Mouse (Mus musculus) megakaryocyte, adult 5-6 weeks (primary cell): ENCODE results near the gene Mxd4. TPM values are rescaled to one million over a fixed set of nuclear protein-coding genes. Genes with fewer than 3 reads are reported as not detected.

Experiments
- ATAC-seq: 2 replicates; pipeline ENCODE4 v1.8.0; 2016; ENCODE audit warnings: mild to moderate bottlenecking, inconsistent platforms; ENCODE audit not compliant: poor library complexity, severe bottlenecking
- total RNA-seq, 2 experiments: library from RNA; stranded (forward) in 1 of 2; stranded (reverse) in 1 of 2; fragments of 153-499, 151-499 nt in 1 of 2; fragments of 221-1000, 200-1000 nt in 1 of 2; gene quantifications; 2 replicates each; pipeline versions ENCODE4 v1.2.3 to v1.2.4; 2015 to 2017

The Mxd4 gene
- total RNA-seq, 2 experiments from 2014 or later = 17.6 to 19.8 TPM

DNA sequence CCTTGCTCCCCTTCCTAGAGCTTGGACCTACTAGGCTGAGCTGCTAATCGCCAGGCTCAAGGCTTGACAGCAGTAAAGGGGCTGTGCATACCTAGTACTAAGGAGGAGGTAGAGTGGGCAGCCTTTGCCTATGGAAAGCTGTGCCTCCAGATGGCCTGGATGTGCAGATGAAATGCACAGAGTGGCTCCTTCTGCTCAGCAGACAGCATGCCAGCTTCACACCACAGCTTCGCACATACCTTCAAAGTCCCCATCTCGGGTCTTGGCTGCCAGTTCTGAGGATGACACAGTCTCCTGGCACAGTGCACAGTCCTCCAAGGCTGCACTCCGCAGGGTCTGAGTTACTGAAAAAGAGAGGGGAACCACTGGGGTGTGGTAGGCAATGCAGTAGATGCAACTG, 9.7 kb upstream of the Mxd4 start:
- no peak for ATAC-seq

DNA sequence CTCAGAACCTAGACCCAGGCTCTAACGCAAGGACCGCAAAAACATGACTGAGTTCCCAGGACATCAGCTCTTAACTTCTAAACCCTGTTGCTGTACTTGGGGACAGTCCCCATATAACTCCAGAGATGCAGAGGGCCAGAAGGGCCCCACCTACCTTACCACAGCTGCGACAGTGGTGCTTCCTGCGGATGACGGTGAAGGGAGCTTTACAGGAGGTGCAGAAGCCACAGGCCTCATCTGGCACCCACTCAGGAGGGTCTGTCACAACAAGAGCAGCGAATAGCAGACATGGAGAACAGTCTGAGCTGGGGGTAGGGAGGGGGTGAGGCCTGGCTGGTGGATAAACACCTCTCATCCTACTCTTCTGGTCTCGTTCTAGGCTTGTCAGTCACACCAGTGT, 8.9 kb upstream of the Mxd4 start:
- ATAC-seq = peak; percentile 74

DNA sequence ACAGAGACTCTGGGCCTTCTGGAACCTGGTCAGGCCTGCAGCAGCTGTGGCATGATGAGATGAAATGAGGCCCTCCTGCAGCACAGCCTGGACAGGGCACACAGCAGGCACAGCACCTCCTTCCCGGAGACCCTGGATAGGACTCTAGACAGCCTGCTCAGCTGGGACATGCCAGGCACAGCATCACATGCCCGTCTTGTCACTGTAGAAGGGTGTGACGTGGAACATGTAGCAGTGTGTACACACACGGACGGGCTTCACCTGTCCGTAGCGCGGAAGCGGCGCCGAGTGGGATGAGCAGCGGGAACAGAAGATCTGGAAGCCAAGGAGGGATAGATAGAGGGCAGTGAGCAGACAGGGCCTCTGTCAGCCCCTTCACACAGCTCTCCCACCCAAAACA, 8.3 kb upstream of the Mxd4 start:
- no peak for ATAC-seq

DNA sequence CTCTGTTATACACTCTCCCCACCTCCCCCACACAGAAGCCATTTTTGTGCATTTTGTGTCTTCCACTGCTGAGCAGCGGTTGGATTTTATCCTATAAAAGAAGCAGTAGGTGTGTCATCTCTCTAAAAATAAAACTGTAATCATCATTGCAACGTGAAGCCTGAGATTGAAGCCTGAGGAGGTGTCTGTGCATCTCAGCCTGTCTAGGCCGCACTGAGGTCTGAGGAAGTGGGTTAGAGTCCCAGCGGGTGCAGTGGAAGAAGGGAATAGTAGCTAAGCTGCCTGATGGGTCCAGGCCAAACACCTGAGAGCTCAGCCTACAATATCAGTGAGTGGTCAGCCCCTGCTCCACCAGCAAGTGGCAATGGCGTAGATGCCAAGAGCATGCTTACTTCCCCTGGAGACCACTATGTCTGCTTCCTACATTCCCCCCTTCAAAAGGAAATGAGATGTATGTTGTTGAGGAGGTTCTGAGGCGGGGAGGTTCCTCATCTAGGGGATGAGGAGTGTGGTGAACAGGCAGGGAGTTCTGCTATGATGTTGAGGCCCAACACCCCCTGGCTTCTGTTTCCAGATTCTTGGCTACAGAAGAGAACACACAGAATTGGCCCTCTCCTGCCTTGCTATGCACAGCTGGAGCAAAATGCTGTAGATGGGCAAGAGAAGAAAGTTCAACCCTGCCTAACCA, 7.6 kb upstream of the Mxd4 start:
- ATAC-seq = no peak

DNA sequence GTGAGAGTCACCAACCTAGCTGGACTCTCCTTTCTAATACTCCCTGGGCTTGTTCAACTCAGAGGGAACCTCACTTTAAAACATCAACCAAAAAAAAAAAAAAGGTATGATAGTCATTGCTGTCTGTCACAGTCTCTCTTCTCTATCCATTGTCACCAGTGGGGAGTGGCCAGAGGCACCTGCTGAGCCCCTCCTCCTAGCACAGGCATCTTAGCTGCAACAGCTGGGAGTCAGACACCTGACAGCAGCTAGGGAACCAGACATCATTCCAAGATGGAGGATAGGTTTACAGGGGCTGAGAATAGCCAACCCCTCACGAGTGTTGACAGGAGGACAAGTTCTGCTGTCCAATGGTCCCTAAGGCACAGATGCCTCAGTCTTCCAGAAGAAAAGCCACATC, 6.9 kb upstream of the Mxd4 start:
- ATAC-seq = no peak

DNA sequence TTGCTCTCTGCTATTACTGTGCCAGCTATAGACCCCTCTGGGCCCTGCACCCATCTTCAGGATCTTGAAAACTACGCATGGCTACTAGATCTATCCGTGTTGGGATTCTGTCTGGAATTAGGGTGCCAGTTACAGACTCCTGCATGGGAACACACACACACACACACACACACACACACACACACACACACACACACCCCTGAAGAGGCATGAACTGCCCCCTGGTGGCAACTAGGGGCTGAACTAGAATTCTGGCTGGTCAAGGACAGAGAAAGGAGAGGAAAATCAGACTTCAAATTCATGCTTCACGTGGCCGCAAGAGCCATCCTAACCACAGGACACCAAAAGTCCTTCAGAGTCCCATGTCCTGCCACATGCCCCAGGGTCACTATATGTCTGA, 4.3 kb upstream of the Mxd4 start:
- ATAC-seq = no peak

DNA sequence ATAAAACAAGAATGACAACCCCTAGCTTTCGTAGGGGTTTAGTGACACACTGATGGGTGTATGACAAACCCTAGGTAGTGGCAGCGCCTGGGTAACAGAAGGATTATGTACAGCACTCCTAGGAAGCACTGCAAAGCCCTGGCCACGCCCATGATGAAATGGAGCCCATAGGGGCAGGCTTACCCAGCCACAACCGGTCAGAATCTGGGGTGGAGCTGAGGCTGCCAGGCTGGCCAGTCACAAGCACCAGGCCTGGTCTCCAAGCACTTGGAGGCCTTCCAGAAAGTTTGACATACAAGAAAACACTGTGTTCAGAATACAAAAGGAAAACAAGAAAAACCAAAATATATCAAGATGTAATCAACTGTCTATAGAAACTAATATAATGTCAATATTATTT, 3.5 kb upstream of the Mxd4 start:
- ATAC-seq = no peak

DNA sequence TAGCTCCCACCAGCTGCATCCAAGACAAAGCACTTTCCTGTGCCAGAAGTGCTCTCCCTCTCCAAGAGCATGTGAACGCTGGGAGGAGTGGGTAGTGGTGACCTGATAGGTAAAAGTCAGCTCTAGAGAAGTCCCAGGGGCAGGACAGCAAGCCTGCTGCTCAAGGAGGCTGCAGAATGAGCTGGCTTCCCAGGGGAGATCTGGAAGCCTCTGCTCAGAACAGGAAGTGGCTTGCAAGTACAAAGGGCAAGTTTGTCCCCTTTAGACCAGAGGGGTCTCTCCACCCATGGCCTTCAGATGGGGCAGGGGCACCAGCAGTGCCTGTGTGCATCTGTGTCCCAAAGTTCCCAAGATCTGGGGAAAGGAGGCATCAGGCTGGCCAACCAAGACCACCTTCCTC, 2.0 kb upstream of the Mxd4 start:
- ATAC-seq = no peak

DNA sequence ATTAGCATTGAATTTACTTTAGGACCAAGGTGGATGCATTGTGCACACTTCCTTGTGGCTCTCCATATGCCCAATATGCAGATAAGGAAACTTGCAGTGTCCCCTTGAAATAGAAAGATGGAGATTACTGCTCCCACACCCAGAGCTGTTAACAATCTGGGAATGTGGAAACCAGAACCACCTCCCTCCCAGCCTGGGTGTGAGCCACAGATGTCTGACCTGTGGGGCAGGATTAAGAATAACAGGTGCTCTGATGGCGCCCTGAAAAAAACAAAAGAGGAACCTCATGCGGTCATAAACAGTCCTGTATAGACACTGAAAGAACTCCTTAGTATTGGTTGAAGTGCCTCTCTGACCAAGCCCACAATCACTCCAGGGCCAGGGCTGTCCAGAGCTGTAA, 1.3 kb upstream of the Mxd4 start:
- ATAC-seq = no peak

DNA sequence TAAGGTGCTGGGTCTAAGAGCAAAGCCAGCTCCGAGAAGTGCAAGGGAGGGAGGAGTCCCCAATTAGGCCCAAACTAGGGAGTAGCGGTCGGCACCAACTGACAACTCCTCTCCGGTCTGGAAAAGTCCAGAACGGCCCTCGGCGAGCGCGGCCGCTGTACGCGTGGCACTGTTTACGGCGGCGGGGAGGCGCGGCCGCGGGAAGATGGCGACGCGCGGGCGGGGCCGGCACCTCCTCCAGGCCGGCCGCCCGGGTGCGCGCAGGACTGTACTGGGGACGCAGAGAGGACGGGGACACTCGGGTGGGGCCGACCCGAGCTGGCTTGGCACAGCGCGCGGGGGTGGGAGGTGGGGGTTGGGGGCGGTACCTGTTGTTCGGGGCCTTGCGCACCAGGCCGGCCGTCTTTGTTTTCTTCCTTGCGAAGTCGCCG, 544 bp downstream of the Mxd4 start:
- ATAC-seq = no peak

DNA sequence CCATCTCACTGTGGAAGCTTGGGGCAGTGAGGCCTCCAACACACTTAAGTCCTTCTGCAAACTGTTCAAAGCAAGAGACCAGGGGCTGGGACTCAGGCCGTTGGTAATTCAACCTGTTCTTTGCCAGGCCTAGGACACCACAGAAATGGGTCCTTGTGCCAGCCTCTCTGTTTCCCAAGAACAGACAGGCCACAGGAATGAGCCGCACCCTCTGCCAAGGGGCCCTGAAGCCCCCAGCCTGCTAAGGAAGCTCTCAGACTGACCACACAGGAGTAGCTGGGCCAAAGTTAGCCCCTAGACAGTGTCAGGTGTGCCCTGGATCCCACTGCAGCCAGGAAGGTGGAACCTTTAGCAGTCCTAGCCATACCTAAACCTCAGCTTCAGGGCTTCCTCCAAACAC, 1.1 kb downstream of the Mxd4 start:
- ATAC-seq = no peak

DNA sequence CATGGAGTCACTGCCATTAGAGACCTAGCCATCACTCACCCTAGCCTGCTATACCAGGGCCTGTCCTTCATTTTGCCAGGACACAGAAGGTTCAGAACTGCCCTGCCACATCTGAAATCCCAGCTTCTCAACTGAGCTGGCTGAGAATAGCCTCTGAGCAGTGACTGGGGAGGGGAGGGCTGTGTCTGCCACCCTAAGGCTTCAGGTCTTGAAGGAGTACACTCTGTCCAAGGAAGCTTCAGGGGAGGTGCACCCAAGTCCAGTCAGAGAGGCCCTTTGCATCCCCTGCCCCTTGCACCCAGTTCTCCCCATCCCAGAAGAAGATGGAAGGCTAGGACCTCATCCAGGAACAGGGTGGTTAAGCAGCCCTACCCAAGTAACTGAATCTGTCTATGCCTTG, 1.7 kb downstream of the Mxd4 start:
- no peak for ATAC-seq

DNA sequence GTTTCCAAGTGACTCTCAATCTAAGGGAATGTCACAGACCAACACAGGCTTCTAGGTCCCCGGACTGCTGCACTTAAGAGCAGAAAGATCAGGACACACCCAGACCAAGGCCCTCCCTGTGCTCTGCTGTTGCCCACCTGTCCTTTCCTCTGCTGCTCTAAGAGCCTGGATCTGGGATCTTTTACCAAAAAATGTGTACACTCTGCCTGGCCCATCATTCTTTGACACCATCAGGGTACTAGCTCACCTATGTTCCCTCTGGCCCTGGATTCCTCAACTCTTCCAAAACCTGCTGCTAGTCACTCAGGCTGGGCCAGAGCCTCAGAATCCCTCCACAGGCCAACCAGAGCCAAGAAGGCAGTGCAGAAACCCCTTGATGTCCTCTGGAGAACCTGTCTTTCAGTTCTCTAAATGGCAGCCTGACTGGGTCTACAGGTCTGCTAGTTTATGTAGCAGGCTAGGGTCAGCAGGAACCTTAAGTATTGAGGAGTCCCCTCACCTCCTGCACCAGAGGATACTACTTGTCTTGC, 2.4 kb downstream of the Mxd4 start:
- no peak for ATAC-seq

DNA sequence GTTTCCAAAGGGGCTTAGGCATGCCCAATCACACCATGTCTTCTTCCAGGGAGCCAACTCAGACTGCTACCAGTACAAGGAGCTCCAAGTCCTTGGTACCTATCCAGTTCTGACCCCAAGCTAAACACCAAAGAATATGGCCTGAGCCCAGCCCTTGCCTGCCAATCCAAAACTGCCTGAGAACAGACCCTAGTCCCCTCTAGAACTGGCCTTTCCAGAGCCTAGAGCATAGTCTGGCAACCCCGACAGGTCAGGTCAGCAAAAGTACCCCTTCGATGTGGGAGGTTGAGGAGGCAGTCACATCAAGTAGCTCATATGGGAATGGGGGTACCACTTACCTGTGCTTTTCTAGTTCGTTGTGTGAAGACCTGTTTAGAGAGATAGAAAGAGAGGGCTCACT, 3.5 kb downstream of the Mxd4 start:
- no peak for ATAC-seq

DNA sequence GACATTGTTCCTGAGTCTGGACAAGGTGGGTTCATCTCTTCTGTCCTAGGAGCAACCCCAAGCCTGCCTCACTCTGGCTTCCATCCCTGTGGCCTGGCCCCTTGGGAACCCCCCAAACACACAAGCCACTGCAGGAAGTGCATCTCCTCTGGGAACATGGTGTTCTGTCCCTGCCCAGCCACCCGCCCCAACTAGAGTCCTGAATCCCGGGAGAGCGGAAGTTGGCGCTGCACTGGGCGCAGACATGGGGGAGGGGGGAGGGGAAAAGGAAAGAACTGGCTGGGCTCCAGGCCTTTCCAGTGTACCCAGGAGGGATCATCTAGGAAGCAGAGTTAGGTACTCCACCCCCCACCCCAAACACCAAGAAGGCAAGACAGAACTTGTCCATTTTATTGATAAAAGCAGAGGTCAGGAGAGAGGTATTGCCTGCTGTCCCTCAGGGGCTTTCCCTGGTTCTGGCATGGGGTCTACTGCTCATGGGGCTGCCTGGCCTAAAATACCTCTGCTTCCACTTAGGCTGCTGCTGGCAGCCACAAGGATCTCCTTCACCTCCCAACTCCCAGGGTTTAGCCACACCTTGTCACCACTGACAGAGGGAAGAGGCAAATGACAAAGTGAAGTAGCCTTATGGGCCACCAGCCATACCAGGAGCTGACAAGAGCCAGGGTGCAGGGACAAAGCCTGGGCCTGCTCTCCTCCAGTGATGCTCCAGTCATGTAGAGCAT, 4.2 kb downstream of the Mxd4 start:
- no peak for ATAC-seq

DNA sequence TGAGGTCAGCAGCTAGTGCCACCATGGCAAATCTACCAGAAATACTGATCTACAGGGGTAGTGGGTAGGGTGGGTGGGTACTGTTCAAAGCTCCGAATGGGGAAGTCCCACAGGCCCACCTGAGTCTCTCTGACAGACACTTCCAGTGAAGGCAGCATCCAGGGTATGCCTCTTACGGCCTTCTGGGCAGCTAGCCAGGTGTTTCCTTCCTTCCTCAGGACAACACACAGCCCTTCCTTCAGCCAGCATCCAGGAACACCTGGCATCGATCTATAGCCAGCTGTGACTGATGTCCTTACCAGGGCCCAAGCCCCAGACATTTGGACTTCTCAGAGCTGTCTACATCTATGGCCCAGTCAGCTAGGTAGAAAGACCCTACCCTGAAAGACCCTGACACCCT, 5.0 kb downstream of the Mxd4 start:
- no peak for ATAC-seq

DNA sequence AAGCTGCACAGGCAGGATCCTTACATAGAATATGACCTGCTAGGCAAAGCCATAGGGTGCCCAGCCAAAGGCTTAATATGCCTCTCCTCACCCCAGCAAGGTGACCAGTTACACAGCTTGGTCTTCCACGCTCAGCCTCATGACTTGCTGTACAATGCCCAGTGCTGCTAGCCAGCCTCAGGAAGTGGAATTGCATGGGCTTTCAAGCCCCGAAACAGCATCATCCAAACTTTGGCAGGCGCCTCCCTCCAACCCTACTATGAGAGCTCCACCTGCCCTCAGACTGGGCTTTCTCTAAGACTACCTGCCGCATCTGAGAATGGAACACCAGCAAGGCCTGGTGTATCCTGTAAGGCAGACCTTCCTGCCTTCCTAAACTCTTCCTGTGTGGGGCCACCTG, 9.7 kb downstream of the Mxd4 start:
- no peak for ATAC-seq

DNA sequence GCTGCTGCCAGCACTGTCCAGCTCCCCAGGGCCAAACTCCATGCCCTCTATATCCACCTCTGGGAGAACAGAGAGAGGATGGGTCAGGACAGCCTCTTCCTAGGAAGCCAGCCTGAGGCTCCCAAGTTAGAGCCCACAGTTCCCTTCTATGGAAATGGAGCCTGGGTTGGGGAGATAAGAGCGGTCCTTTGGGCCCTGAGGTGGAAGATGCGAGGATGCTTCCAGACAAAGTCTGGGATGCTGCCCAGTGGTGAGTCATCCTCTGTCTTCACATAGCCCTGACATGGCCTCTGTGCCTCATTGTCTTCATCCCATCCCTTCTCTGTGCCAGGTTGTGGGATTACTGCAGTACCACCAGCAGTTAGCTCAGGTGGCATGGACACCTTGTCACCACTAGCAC, 10.4 kb downstream of the Mxd4 start:
- ATAC-seq = no peak

DNA sequence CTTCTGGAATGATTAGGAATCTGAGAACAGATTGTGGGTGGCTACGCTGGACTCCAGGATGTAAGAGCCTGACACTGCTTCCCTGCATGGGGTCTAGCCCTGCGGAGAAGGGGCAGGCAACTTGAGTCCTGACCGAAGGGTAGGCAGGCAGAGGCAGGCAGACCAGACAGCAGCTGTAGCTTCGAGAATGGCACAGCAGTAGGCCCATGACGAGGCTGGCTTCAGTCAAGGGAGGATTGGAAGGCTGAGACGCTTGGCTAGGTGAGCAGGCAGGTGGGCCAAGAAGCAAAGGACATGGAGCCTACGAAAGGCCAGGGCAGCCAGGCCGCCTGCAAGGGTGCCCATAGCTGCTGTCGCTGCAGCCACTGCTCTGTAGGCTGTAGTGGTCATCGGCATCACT, 10.8 kb downstream of the Mxd4 start:
- ATAC-seq = no peak

DNA sequence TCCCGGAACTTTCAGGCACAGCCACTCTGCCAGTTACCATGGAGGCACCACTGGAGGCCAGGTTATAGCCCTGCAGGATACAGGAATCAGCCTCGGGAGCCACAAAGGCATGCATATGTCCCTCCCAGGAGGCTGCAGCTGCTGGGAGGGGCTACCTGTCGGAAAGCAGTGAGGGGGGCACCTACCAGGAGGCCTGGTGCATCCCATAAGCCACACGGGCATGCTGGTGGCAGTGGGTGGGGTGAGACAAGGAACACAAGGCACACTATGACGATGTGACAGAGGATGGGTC, 12.2 kb downstream of the Mxd4 start:
- ATAC-seq = no peak

DNA sequence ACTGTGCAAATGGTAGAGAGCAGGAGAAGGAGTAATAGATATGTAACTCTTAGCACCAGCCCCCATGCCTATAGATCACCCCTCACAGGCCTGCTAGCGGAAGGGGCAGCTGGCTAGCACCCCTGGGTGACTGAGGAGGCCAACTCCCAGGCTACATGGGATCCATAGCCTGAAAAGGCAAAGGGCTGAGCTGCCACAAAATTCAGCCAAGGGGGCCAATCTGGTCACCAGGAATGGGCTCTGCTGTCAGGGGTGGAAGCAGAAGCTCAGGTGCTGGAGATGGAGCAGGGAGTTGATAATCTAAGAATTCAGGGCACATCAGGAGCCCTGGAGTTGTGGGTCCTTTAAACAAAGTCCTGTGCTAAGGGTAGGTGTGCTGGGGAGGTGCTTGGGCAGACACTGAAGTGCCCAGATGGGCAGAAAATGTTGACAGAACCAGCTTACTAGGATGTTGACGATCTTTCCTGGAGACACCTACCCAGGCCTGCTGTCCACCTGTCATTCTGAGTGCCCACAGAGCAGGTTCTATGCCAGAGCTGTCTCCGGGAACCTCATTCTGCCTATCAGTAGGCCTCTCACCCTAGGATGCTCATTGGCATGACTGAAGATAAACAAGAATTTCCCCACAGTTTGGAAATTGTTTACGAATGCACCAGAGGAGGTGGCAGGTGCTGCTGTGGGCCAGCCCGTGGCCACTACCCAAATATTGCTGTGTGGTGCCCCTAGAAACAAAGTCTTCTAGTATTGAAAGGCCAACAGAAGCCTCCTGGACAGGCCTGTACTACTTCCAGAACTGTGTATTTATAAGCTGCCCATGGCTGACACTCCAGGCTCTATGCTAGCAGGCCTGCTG, 12.7 kb downstream of the Mxd4 start:
- no peak for ATAC-seq

DNA sequence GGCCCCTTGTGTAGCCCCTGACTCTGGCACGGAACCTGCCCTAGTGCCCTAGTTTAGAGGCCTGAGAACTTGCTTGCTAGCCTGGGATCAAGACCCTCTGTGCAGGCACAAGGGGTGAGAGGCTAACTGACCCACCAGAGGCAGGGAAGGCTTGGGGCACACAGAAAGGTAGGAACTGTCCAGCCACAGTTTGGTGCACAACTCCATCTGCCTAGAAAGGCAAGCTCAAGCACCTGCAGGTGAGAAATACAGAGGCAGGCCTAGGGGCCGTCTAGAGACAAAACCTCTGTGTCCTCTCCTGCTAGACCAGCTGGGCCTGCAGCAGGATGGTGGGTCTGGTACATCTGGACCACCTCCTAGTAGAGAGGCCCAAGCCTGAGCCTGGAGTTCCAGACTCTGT, 13.5 kb downstream of the Mxd4 start:
- ATAC-seq = no peak
